Mouse (Mus musculus): ENCODE data around the gene Mrgprg. TPM values are rescaled to one million over a fixed set of nuclear protein-coding genes. Genes with fewer than 3 reads are reported as not detected.

Gene Mrgprg
- not detected for total RNA-seq (2022)

DNA sequence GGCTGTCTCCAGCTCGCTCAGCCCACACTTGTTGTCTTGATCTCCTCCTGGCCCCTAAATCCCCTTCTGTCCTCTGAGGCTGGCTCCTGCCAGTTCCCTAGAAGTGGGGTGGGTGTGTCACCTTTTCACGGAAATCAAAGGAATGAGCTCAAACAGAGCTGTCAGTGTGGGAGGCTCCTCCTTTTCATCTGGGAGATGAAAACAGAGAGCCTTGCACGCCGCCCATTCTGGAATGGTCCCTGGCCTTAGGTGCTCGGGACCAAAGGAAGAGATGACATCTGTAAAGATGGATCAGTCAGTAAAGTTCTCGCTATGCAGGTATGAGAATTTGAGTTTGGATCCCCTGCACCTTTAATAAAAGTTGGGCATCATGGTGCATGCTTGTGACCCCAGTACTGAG, at the start of gene Mrgprg:
Gene Mrgprg (minus strand): TSS at position 101 of the 400 bp plus-strand sequence.
- DNase-seq (ENCODE audit: low spot score): no peak

DNA sequence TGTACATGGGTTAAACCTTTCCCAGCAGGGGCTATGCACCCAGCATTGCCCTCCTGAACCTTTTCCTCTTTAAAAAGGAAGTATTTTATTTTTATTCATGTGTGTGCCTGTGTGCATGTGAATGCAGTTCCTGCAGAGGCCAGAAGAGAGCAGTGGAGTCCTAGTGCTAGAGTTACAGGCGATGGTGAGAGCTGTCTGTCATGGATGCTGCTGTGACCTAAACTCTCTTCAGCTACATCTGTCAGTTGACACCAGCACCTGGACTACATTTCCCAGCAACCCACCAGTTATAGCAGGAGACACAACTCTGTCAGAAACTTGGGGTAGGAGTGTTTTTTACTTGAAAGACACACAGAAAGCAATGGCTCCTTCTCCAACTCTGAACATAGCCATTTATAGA, 42.1 kb upstream of the Mrgprg start:
- no peak for DNase-seq (ENCODE audit: low spot score)

DNA sequence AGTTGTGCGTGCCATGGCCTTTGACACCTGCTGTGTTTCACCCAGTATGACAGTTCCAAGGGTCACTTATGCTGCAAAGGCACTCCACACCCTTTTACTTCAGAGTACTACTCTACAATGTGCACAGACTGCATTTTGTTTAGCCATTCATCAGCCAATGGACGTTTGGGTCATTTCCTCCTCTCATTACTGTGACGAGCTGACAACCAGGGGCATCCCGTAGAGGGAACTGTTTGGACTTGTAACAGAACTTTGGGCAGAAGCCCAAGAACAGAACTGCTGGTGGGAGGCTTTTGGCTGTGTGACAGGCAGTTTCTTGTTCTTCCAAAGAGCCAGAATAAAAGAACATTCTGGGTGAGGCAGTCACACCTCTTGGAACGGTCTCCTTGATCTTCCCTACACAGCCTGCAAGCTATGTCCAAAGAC, 38.4 kb upstream of the Mrgprg start:
- no peak for DNase-seq (ENCODE audit: low spot score)

DNA sequence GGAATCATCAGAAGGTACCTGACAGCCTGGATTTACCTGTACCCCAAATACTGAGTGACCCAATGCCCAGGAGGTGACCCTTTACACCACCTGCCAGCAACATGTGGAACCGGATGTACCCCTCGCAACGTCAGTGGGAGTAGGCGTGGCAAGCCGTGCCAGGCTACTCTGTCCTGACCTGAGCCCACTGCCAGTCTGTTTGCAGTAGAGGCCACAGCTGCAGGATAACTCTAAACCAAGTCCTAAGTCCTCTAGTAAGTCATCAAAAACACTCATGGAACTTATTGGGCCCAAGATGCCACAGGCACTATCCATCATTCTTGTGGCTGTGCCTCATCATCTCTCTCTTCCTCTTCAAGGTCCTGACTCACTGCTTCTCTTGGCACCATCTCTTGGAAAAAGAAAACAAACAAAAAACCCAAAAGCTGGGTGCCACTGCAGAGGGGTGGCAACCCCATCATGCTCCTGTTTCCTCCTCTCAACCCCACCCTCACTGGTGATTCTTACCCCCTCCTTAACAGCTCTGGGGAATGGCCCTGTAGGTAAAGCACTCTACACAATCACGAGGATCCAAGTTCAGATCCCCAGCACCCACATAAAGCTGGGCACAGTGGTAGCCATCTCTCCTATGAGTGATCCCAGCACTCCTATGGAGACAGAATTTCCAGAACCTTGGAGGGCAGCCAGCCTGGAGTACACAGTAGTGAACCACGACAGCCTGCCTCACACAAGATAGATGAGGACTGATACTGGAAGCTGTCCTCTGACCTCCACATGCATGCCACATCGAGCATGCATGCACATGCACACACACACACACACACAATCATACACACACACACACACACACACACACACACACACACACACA, 34.6 kb upstream of the Mrgprg start:
- DNase-seq (ENCODE audit: low spot score): no peak

DNA sequence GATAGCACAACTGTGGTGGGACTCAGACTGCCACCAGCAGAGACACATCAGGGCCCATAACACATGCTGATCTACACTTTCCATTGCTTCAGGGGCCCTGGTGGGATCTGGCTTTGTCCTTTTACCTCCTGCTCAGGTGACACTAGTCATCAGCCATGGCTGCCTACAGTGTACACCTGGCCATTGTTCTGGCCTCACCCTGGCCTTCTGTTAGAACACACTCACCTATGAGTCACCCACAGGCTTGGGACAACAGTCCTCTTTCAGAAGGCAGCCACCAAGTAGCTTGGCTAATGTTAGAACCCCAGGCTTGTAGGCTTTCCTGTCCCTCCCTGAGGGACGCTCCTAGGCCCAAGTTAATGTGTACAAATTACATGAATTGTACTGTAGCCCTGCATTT, 34.0 kb upstream of the Mrgprg start:
- DNase-seq (ENCODE audit: low spot score): no peak

DNA sequence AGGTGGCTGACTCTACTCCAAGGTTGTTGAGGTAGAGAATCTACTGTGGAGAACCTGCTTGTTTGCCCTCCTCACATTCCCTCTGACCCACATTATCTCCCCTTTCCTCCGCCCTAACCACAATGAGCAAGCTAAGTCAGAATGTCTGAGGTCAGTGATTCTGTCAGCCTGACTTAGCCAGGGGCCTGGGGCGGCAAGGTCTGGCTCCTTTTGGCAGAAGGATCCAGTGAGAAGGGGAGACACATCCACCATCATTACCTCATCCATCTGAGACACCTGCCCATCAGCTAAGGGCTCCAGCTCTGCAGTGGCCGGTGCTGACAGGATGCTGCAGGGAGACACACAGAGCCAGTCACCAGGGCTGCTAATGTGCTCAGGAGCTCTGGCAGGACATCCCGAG, 32.0 kb upstream of the Mrgprg start:
- no peak for DNase-seq (ENCODE audit: low spot score)

DNA sequence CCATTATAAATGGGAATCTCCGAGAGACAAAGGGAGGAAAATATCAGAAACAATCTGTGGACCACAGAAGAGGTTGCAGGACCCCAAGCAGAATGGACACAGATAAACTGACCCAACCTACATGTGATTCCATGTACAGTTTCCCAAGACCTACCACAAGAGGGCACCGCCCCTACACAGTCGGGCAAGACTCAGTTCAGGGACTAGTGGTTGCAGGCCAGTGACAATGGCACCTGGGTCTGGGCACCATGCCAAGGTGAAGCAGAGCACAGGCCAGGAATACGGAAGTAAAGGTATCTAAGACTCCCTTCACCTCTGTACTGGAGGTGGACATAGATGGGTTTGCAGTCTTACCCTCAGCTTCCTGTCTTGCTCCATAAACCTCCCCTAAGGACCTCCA, 26.3 kb upstream of the Mrgprg start:
- no peak for DNase-seq (ENCODE audit: low spot score)

DNA sequence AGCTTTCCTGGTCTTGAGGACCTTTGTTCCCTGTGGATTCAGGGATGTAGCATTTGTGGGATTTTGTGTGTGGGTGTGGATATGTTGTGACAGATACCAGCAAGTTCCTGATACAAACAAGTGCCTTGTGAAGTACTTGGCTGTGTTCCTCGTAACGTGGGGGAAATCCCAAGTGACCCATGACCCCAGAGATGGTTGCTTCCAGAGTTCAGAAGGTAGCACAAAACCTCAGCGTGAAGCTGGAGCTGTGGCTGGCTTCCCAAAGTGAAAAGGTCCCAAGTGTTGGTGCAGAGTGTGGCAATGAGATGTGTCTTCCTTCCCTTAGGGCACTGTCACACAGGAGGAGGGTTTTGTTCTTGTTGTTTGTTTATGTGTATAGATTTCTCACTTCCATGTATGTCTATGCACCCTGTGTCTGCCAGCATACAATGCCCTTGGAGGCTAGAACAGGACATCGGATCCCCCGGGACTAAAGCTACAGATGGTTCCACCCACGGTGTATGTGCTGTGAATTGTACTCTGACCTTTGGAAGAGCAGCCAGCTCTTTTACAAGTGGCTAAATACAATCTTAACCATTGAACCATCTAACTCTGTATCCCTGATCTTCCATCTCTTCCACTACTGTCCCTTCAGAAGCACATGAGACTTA, 25.7 kb upstream of the Mrgprg start:
- DNase-seq (ENCODE audit: low spot score): no peak

DNA sequence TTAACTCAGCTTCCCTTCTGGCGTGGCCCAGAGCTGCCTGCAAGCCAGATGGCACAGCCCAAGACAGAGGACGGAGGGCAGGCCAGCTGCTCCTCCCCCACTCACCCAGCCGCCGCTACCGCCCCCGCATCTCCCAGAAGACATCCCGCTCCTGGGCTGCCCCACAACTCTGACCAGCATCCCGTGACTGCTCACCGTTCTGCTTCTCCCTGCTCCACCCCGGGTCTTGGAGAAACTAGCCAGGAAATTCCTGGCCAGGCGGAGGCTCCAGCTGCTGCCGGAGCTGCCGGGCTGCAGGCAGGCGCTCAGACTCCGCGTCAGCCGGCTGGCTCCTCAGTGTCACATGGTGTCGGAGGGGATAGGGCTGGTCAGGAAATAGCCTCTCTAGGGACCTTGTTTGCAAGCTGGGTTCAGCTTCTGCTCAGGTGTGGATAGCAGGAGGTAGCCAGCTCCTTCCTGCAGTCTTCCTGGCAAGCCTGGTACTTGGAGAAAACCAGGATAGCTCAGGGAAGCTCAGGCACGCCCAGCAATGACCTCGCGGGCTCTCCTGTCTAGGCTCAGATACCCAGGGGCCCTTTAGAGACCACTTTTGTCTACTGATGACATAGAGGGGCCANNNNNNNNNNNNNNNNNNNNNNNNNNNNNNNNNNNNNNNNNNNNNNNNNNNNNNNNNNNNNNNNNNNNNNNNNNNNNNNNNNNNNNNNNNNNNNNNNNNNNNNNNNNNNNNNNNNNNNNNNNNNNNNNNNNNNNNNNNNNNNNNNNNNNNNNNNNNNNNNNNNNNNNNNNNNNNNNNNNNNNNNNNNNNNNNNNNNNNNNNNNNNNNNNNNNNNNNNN, 17.4 kb upstream of the Mrgprg start, which contains the start of gene Mrgpre:
Gene Mrgpre (minus strand): TSS at position 505 of the 834 bp plus-strand sequence.
- peak; percentile 89 for DNase-seq (ENCODE audit: low spot score)

DNA sequence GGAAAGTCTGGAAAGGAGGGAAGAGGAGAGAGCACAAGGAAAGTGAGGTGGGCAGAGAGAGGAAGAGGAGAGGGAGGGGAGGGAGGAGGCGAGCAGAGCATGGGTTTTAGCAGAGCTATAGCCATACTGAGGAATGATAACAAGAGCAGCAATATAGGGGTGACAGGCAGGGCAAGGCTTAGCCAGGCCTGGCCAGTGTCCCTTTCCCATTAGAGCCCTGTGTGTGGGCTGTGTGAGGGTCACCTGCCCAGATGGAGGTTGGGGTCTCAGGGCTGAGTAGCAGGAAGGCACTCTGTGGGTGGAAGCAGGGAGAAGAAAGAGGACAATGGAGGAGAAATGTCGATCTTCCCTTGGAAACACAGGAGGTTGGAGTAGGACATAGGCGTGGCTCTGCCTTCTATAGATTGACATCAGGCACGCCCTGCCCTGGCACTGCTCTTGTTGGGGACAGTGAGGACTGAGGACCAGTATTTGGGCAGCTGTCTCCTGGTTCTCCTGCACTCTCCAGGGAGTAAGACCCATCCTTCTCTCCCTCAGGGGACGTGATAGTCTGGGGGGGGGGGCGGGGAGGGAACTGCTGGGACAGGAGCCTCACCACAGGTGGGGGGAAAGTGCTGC, 16.7 kb upstream of the Mrgprg start:
- DNase-seq (ENCODE audit: low spot score): no peak

DNA sequence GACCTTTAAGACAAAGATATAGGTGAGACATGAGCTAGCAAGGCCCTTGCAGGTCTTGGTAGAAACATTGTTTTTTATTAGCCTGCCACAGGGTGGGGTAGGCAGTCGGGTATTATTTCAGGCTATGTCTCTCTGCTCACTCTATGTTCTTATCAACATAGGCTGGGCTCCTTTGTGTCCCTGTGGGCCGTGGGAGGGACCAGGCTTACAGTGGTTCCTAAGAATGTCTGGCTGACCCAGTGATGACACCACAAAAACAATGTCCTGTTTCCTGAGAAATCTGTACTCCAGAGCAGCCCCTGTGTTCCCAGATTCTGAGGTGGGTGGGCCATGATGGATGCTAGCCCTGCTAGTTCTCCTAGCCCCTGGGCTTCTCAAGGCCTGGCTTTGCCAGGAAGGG, 10.6 kb upstream of the Mrgprg start:
- DNase-seq (ENCODE audit: low spot score): peak; percentile 59

DNA sequence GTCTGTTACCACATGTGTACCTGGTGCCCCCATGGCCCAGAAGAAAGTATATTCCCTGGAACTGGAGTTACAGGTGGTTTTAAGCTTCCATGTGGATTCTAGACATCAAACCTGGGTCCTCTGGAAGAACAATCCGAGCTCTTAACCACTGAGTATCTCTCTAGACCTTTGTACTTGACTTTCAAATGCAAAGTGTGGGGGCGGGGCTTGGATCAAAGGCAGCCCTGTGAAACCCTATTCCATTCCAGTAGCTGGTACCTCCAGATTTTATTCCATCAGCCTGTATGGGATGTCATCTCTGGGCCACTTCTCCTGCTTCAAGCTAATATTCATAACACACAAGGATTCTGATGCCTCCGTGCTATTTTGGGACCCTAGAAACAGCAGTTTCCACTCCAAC, 9.3 kb upstream of the Mrgprg start:
- no peak for DNase-seq (ENCODE audit: low spot score)

DNA sequence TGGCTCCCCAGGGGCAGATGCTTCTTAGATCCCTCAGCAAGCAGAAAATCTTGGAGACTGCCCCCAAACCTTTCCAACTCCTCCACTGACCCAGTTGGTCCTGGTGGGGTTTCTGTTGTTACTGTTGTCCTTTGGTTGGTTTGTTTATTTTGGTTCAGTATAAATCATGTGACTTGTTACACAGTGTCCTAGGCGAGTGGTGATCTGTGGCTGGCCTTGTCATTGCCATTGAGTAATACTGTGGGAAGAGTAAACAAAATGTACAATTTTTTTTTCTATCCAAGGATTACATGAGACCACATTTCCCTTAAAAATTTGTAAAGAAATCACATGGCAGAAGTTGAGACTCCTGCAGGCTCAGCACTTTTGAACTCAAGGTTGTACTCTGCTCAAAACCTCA, 2.7 kb upstream of the Mrgprg start:
- DNase-seq (ENCODE audit: low spot score): no peak

DNA sequence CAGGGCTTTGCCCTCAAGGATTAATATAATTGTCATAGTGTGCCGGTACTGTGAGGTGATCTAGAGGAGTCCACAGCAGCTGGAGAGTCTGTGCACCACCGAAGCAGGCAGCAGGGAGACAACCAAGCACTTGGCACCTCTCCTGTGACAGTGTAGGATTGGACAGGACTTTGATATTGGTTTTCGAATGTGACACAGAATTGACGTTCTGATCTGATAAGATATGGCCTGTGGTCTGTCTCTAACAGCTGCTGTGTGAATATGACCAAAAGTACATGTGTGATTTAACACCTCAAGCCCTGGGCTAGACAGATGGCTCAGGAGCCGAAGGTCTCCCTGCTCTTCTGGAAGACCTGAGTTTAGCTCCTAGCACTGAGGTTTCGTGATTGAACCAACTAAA, 1.5 kb upstream of the Mrgprg start:
- no peak for DNase-seq (ENCODE audit: low spot score)

DNA sequence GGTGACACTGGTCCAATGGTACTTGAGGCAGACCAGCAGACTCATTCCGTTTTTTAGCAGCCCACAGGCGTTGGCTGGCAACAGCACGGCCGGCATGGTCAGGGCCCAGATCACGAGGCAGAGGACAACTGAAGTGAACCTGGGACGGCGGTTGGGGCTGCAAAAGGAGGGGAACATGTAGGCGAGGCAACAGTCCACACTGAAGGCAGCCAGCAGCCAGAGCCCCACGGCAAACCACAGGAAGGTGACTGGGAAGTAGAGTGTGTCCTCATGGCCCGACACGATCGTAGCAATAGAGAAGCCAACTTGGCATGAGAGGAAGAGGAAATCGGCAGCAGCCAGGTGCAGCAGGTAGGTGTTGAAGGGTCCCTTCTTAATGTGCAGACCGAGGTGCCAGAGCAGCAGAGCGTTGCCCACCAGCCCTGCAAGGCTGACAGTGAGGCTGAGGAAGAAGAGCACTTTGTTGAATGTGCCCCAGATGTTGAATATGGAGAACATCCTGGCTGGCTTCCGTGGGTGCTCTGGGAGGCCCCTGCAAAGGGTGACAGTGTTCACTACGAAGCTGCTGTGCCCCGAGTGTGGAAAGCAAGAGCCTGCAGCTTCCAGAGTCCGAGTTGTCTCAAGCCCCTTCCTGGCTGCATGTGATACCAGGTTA, 1.8 kb downstream of the Mrgprg start:
- no peak for DNase-seq (ENCODE audit: low spot score)

DNA sequence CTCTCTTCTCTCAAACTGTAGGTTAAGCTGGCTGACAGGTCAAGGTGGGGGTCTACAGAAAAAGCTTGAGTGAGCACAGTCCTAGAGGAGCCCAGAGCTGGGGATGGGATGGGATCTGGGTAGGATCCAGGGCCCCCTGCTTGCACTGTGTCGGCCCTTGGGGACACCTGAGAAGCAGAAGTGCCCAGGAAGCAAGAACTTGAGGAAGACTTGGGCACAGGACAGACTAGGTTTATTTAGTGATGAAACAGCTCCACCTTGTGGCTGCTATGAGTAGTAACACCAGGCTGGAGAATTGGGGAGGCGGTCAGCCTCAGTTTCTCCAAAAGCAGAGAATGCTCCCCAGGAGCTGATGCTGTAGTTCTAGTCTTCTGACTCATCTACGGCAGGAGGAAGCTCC, 3.0 kb downstream of the Mrgprg start:
- DNase-seq (ENCODE audit: low spot score): no peak

DNA sequence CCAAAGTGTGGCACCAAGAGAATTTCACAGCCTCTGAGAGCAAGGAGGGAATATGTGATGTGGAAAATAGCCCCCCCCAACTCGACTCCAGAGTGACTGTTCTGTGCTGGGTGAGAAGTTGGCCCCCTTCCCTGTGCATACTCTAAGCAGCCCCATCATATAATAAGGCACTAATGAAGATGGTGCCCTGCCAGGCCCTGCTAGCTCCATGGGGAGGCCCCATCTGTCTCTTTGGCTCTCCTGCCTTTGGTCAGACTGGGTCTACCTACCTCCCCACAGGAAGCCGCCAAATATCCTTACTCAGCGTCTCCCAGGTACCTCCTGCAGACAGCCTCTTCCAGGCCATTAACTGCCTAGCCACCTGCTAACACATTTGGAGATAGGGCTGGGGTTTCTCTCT, 7.8 kb downstream of the Mrgprg start:
- DNase-seq (ENCODE audit: low spot score): no peak

DNA sequence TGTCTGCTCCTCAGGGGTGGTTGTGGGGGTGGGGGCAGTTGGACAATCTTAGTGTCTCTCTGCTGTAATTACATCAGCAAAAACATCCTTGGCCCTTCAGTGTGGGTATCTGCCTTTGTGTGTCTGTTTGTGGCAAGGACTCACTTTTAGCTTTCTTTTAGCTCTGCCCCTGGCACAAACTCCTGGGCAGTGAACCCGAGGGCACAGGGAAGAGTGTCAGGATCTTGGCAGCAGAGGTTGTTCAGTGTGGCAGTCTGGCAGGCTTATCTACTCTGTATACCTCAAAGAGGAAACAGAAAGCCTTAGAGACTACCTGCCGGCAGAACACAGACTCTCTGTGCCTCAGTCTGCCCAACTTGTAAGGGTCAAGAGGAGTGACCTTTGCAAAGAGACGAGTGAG, 9.1 kb downstream of the Mrgprg start:
- DNase-seq (ENCODE audit: low spot score): no peak

DNA sequence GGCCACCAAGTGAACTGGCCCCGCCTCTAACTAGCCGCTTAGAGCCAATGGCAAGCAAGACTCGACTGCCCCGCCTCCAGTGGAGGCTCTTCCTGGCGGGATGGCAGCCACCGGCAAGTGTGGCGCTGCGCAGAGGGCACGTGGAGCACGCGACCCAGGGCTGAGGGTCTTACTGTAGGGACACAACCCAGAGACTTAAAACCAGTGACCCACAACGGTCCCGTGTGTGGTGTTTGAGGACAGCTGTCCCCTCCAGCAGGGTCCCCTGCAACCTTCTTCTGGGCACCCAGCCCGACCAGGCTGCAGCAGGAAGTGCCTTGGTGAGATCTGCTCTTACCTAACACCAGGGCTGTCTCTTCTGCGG, 9.8 kb downstream of the Mrgprg start:
- DNase-seq (ENCODE audit: low spot score): peak; percentile 74

DNA sequence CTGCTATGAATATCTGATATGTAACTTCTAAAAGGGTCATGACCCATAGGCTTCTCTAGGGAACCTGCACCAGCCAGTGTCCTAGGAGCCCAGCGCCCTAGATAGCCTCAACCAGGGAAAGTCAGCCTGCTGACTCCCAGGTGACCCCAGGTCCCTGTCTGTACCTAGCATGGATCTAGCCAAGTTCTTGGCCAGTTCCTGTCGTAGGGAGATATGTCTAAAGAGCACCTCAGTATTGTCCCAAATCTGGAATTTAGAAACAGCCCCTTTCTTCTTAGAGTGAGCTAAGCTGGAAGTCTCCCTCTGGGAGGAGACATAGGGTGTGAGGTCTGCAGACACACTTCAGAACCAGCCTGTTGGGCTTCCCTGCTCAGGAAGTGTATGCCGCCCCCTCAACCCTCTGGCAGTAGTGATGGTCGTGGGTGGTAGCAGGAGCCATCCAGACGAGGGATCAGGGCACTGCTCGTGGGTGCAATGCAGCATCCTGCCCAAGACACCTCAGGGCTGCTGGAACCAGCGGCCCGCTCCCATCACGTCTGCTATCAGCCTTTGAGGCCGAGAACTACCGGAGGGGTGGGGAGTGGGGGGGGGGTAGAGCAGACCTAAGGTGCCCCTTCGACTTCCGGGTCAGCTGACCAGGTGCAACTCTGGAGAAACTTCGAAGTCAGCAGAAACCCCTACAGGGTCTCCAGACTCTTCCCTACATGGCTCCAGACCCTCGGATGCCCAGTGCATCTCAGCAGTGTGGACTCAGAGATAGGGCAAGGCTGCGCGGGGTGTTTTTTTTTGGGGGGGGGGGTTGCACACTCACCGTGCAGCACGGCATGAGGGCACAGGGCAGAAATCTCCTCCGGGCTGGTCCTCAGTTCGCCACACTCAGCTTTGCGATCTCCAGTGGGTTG, 10.4 kb downstream of the Mrgprg start, which contains the start of gene Osbpl5:
Gene Osbpl5 (minus strand): TSS at position 861 of the 902 bp plus-strand sequence.
- DNase-seq (ENCODE audit: low spot score): no peak
